Mouse (Mus musculus): ENCODE measurements around the gene Fbxl5. TPM values are rescaled to one million over a fixed set of nuclear protein-coding genes. Genes with fewer than 3 reads are reported as not detected.

The Fbxl5 gene
- 55.2 TPM for total RNA-seq (2023)

GRCm38 (mm10) chr5:43821538-43821937 lies at the start of gene Fbxl5:
Fbxl5 (minus strand) TSS chr5:43821638.

GRCm38 (mm10) chr5:43868253-43868652 lies 46.8 kb upstream of the Fbxl5 start, which contains the start of gene Cd38:
Cd38 (plus strand) TSS chr5:43868553.

GRCm38 (mm10) chr5:43818695-43819094 lies 2.7 kb downstream of the Fbxl5 start, which contains the start of gene Bst1:
Bst1 (plus strand) TSS chr5:43818885.

Other genes with a start within 250 kb of the Fbxl5 start
- 0.12 TPM for gene Cc2d2a, start 159.3 kb downstream of the Fbxl5 start, total RNA-seq (2023)
- gene Bst1, start 2.8 kb downstream of the Fbxl5 start, total RNA-seq (2023), result not detected
- gene Cd38, start 46.9 kb upstream of the Fbxl5 start, total RNA-seq (2023), result 5.6 TPM
- 7.8 TPM for gene Gm7879, start 91.5 kb upstream of the Fbxl5 start, total RNA-seq (2023)
- gene Fgfbp1, start 160.1 kb upstream of the Fbxl5 start, total RNA-seq (2023), result not detected